Mouse (Mus musculus): ENCODE measurements around the gene Rit1. TPM values are rescaled to one million over a fixed set of nuclear protein-coding genes. Genes with fewer than 3 reads are reported as not detected.

The Rit1 gene
- 49.0 and 71.7 TPM in 2 replicates for polyA plus RNA-seq (2012; rRNA removed)

GRCm38 (mm10) chr3:88716399-88717197 is at the start of gene Rit1:
TSS of gene Rit1 (plus strand) at chr3:88716838.
- 1% methylated on average over 27 of the region's 27 CpGs for WGBS
- peak within 1 kb of the TSS; percentile 83 for H3K4me3 ChIP-seq (replicated peaks; ENCODE audit: extremely low read depth, low read depth, low read length)
- peaks cover 16% of the 10 kb centered on the region for H3K4me1 ChIP-seq (ENCODE audit: control insufficient read depth, insufficient read depth, low read length)
- peak; percentile 81 for TF ChIP-seq POLR2A (IDR thresholded peaks at IDR 0.05; ENCODE audit: borderline replicate concordance, extremely low read depth, low read depth, low read length)
- TF ChIP-seq CTCF (IDR thresholded peaks at IDR 0.05; ENCODE audit: insufficient read depth, low read length), result no peak
- DNase-seq, result peak; percentile 82

DNA sequence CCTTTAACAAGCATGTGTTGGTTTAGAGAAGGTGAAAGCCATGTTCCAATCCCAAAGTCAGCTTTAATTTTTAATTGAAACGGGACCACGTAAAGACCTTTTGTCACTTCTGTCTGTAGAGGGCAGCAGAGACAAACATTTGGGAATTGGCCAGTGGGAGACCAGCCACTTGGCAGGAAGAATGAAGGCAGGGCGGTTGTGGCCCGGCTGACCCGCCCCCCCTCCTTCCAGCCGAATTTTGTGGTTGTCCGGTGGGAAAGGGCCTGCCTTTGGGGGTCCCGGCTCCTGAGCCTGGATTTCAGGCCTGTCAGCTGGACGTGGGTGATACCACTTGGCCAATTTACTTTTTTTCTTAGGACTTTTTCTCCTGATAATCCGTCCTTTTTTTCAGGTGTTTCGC is 39.2 kb upstream of the Rit1 start:
- Histone ChIP-seq H3K4me1 (ENCODE audit: control insufficient read depth, insufficient read depth, low read length) (no peaks in the 10 kb centered on the region), H3K4me3 (replicated peaks; ENCODE audit: extremely low read depth, low read depth, low read length) (no peak overlapping the region)
- DNase-seq, result peak; percentile 50
- no peak for TF ChIP-seq POLR2A (IDR thresholded peaks at IDR 0.05; ENCODE audit: borderline replicate concordance, extremely low read depth, low read depth, low read length)
- TF ChIP-seq CTCF (IDR thresholded peaks at IDR 0.05; ENCODE audit: insufficient read depth, low read length), result peak; percentile 67
- WGBS, result 5% methylated on average over 11 of the region's 11 CpGs

GRCm38 (mm10) chr3:88683814-88684213 is 32.8 kb upstream of the Rit1 start:
- peaks cover 7% of the 10 kb centered on the region for H3K4me1 ChIP-seq (ENCODE audit: control insufficient read depth, insufficient read depth, low read length)
- TF ChIP-seq CTCF (IDR thresholded peaks at IDR 0.05; ENCODE audit: insufficient read depth, low read length) (no peak), POLR2A (IDR thresholded peaks at IDR 0.05; ENCODE audit: borderline replicate concordance, extremely low read depth, low read depth, low read length) (no peak)
- no peak overlapping the region for H3K4me3 ChIP-seq (replicated peaks; ENCODE audit: extremely low read depth, low read depth, low read length)
- DNase-seq, result no peak
- WGBS, result 88% methylated on average over 2 of the region's 2 CpGs

DNA sequence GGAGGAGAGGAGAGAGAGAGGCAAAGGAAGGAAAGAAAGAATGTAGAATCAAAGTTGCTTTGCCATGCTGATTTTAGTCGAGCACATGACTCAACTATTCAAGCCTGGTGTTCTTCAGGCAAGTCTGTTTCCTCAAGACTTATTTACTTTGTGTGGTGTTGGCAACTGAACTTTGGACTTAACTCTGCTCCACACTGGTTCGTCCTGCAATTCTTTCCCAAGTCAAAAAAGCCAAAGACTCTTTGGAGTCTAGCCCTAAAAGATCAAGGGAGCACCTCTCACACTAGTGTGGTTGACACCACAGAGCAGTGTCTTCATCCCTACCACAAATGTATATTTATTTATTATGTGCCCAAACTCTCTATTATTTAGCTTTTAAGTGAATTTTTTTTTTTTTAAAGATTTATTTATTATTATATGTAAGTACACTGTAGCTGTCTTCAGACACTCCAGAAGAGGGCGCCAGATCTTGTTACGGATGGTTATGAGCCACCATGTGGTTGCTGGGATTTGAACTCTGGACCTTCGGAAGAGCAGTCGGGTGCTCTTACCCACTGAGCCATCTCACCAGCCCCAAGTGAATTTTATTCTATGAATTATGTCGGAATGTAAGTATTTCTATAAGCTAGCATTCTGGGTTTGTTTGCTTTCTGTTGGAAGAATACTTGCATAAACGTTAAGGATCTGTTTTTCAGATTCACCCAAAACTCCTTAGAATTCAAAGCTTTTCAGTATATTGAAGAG is 32.2 kb upstream of the Rit1 start:
- Histone ChIP-seq H3K4me1 (ENCODE audit: control insufficient read depth, insufficient read depth, low read length) (peaks cover 7% of the 10 kb centered on the region), H3K4me3 (replicated peaks; ENCODE audit: extremely low read depth, low read depth, low read length) (peak overlapping the region; percentile 67)
- WGBS, result 41% methylated on average over 8 of the region's 8 CpGs
- TF ChIP-seq CTCF (IDR thresholded peaks at IDR 0.05; ENCODE audit: insufficient read depth, low read length) (no peak), POLR2A (IDR thresholded peaks at IDR 0.05; ENCODE audit: borderline replicate concordance, extremely low read depth, low read depth, low read length) (no peak)
- DNase-seq, result no peak

DNA sequence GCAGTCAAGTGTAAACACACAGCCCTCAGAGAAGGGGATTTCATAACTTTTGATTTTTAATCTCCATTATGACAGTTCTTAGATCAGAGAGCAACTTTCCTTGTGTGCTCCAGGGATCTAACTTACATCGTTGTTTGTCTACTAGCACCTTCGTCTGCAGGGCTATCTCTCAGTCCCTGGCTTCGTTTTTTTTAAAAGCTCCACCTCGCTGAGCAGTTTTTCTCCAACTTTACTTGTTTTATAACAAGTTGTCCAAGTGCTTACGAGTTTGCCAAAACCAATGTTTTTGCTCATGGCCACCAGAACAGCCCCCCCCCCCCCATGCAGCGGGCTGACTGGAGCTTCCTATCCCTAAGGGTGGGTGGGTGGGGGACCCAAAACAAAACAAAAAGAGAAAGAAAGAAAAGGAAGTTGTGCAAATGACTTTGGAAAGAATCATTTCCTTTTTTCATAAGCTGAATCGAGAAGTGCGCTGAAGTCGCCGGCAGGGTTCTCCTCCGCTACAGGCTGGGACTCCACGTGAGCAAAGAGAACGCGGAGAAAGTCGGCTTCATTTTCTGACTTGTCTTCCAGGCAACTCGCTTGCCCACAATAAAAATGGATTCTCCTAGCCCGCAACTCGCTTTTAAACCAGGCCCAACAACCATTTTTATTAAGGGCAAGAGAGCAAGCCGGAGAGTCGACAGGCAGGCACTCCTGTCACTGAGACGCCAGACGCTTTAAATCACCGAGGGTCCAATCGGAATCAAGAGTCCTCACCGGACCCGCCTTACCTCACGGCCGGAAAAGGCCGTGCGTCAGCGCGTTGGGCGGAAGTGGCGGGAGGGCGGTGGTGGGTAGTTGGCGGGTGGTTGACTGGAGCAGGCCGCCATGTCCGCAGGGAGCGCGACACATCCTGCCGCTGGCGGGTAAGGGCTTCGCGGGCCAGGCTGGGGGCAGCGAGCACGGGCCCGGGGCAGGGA is 31.4 kb upstream of the Rit1 start, which contains the start of gene Khdc4:
Gene Khdc4 (plus strand): TSS at position 824 of the 962 bp plus-strand sequence.
- peak; percentile 96 for DNase-seq
- under 1% methylated on average over 47 of the region's 47 CpGs for WGBS
- Histone ChIP-seq H3K4me3 (replicated peaks; ENCODE audit: extremely low read depth, low read depth, low read length) (peak within 1 kb of the TSS; percentile 85), H3K4me1 (ENCODE audit: control insufficient read depth, insufficient read depth, low read length) (peaks cover 7% of the 10 kb centered on the region)
- peak; percentile 87 for TF ChIP-seq POLR2A (IDR thresholded peaks at IDR 0.05; ENCODE audit: borderline replicate concordance, extremely low read depth, low read depth, low read length)
- no peak for TF ChIP-seq CTCF (IDR thresholded peaks at IDR 0.05; ENCODE audit: insufficient read depth, low read length)

GRCm38 (mm10) chr3:88685958-88686451 is 30.6 kb upstream of the Rit1 start:
- Histone ChIP-seq H3K4me1 (ENCODE audit: control insufficient read depth, insufficient read depth, low read length) (peaks cover 7% of the 10 kb centered on the region), H3K4me3 (replicated peaks; ENCODE audit: extremely low read depth, low read depth, low read length) (peak overlapping the region; percentile 85)
- DNase-seq, result no peak
- WGBS, result under 1% methylated on average over 45 of the region's 45 CpGs
- TF ChIP-seq POLR2A (IDR thresholded peaks at IDR 0.05; ENCODE audit: borderline replicate concordance, extremely low read depth, low read depth, low read length) (no peak), CTCF (IDR thresholded peaks at IDR 0.05; ENCODE audit: insufficient read depth, low read length) (no peak)

- TF ChIP-seq CTCF (IDR thresholded peaks at IDR 0.05; ENCODE audit: insufficient read depth, low read length) (no peak), POLR2A (IDR thresholded peaks at IDR 0.05; ENCODE audit: borderline replicate concordance, extremely low read depth, low read depth, low read length) (no peak)
- DNase-seq, result no peak
- WGBS, result 12% methylated on average over 13 of the region's 13 CpGs
- peak overlapping the region; percentile 85 for H3K4me3 ChIP-seq (replicated peaks; ENCODE audit: extremely low read depth, low read depth, low read length)
- H3K4me1 ChIP-seq (ENCODE audit: control insufficient read depth, insufficient read depth, low read length), result peaks cover 7% of the 10 kb centered on the region
These were observed 29.7 kb upstream of the Rit1 start for GRCm38 (mm10) chr3:88686734-88687611.

GRCm38 (mm10) chr3:88689079-88689478 is 27.6 kb upstream of the Rit1 start:
- WGBS, result 70% methylated on average over 5 of the region's 5 CpGs
- no peak for TF ChIP-seq POLR2A (IDR thresholded peaks at IDR 0.05; ENCODE audit: borderline replicate concordance, extremely low read depth, low read depth, low read length)
- Histone ChIP-seq H3K4me3 (replicated peaks; ENCODE audit: extremely low read depth, low read depth, low read length) (no peak overlapping the region), H3K4me1 (ENCODE audit: control insufficient read depth, insufficient read depth, low read length) (peaks cover 7% of the 10 kb centered on the region)
- DNase-seq, result no peak

Data from lung, adult 2 months (tissue).